Mouse (Mus musculus) forebrain, embryonic 13.5 days (tissue): ENCODE measurements around the gene Tgm4. TPM values are rescaled to one million over a fixed set of nuclear protein-coding genes. Genes with fewer than 3 reads are reported as not detected.

Experiments
- ATAC-seq: fragments of 200-750 bp; cut with Nextera tagmentation; 2 replicates; pipeline ENCODE4 v1.8.0; 2017
- H3K27ac ChIP-seq: fragments of 300-500 bp; sonication (generic); 2 replicates; pipeline ENCODE4 v1.5.1; 2015; ENCODE audit warnings: inconsistent platforms, mild to moderate bottlenecking, moderate library complexity
- H3K27me3 ChIP-seq: fragments of 300-500 bp; sonication (generic); 2 replicates; pipeline ENCODE4 v1.6.1; 2015; ENCODE audit warnings: mild to moderate bottlenecking, inconsistent platforms
- H3K36me3 ChIP-seq: fragments of 300-500 bp; sonication (generic); 2 replicates; pipeline ENCODE4 v1.6.1; 2015; ENCODE audit warnings: mild to moderate bottlenecking, inconsistent platforms; ENCODE audit not compliant: poor library complexity, severe bottlenecking
- H3K4me1 ChIP-seq: fragments of 300-500 bp; sonication (generic); 2 replicates; pipeline ENCODE4 v1.6.1; 2015; ENCODE audit warnings: inconsistent platforms
- H3K4me2 ChIP-seq: fragments of 300-500 bp; sonication (generic); 2 replicates; pipeline ENCODE4 v1.6.1; 2015; ENCODE audit warnings: inconsistent platforms, mild to moderate bottlenecking, moderate library complexity
- H3K4me3 ChIP-seq: fragments of 300-500 bp; sonication (generic); 2 replicates; pipeline ENCODE4 v1.5.1; 2015; ENCODE audit warnings: mild to moderate bottlenecking, inconsistent platforms
- H3K9ac ChIP-seq: fragments of 300-500 bp; sonication (generic); 2 replicates; pipeline ENCODE4 v1.6.1; 2015; ENCODE audit warnings: mild to moderate bottlenecking, inconsistent platforms
- H3K9me3 ChIP-seq: fragments of 300-500 bp; sonication (generic); replicated peaks from 2 replicates; pipeline ENCODE4 v1.6.1; 2016; ENCODE audit warnings: inconsistent platforms
- WGBS: fragments of 180-500 bp; shearing (Covaris S2); methylation state at CpG from one replicate; pipeline ENCODE4 v1.1.7; 2015; 5-methylcytosine and 5-hydroxymethylcytosine counted together
- polyA plus RNA-seq: library from polyadenylated mRNA; unstranded; fragments of >200 nt; fragmentation: Nextera tagmentation; extraction: Ambion mirVana; gene quantifications from 2 replicates; pipeline ENCODE4 v1.2.1, GENCODE M21; 2015

Tgm4 gene
- polyA plus RNA-seq, 1 experiment from 2014 or later: not detected

DNA sequence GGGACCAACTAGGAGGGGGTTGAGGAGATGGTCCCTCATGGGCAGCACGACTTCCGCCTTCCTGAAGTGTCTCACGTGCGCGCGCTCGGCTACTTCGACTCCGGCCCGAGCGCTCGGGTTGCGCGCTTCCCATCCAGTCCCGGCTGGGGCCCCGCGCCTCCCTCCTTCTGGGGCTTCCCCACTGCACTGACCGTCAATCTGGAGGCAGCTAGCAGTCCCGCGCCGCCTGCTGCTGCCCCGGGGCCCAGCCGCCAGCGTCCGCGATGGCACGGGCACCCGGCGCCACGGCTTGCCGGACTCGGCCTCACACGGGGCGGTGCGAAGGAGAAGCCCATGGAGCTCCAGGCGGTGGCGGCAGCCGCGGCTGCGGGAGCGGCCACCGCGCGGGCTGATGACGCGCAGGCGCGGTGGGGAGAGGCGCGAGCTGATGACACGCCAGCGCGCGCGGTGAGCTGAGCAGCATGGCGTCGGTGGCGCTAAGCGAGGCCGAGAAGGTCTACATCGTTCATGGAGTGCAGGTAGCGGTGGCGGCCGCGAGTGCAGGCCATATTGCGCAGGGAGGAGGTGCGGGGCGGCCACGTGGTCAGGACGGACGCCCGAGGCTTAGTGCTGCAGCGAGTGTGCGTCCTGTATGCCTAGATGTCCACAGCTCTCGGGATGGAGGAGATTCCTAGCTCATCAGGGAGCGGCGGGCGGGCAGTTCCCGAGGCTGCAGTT, 78.4 kb downstream of the Tgm4 start, which contains the start of the genes Zdhhc3 and Exosc7:
Zdhhc3 (minus strand) TSS at position 401 of the 717 bp plus-strand sequence.
Exosc7 (plus strand) TSS at position 411 of the 717 bp plus-strand sequence.
- H3K4me2 ChIP-seq: peak within 1 kb of the TSS; percentile 80
- no peaks in the 10 kb centered on the region for H3K27me3 ChIP-seq
- WGBS: under 1% methylated on average over 78 of the region's 79 CpGs
- H3K27ac ChIP-seq: peak within 1 kb of the TSS; percentile 93
- H3K4me3 ChIP-seq: peak within 1 kb of the TSS; percentile 89
- H3K36me3 ChIP-seq: 0 out of 2 replicates have a peak, but pooled peaks cover 3% of the 10 kb centered on the region
- peak within 1 kb of the TSS; percentile 94 for H3K9ac ChIP-seq
- peak; percentile 96 for ATAC-seq
- peaks cover 23% of the 10 kb centered on the region for H3K4me1 ChIP-seq
- no peaks in the 10 kb centered on the region for H3K9me3 ChIP-seq

DNA sequence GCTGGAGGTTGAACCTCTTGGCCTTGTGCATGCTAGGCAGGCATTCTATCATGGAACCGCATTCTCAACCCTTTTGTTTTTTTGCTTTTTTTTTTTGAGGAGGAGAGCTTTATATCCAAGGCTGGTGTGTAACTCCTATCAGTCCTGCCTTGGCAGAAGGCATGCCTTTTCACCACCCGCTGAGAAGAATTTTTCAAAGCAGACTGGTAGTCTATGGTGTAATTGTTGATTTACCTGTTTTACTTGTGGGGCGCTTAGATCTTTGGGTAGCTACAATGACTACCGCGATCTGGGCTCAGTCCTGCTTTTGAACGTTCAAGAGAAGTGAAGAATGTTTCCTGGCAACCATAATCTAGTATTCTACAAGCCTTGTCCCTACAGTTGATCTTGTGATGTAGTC, 79.4 kb downstream of the Tgm4 start:
- WGBS: 74% methylated on average over 6 of the region's 6 CpGs
- Histone ChIP-seq H3K9me3 (no peaks in the 10 kb centered on the region), H3K4me3 (peak overlapping the region; percentile 89), H3K27ac (no peak overlapping the region), H3K9ac (peak overlapping the region; percentile 94), H3K27me3 (no peaks in the 10 kb centered on the region), H3K4me1 (peaks cover 23% of the 10 kb centered on the region), H3K4me2 (peak overlapping the region; percentile 80), H3K36me3 (peaks cover 11% of the 10 kb centered on the region)
- ATAC-seq: no peak

DNA sequence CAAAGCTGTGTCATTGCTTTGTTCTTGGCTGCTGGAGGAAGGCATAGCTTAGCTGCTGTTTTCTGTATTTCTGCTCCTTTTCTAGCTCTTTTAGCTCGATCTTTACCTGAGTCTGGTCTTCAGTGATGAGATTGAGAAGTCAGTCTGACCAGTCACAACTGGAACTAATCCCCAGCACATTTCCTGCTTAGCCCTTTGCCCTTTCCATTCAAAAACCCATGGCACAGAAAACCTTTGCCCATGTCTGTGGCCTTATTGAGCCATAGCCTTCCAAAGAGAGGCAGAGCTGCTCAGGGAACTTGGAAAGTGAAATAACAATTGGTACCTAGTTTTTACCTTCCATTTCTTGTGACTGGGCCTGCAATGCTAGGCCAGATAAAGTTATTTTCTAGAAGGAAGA, 81.0 kb downstream of the Tgm4 start:
- no peak for ATAC-seq
- H3K9me3 ChIP-seq: no peaks in the 10 kb centered on the region
- H3K4me1 ChIP-seq: peaks cover 23% of the 10 kb centered on the region
- 94% methylated on average over 1 of the region's 1 CpGs for WGBS
- no peaks in the 10 kb centered on the region for H3K27me3 ChIP-seq
- no peak overlapping the region for H3K4me3 ChIP-seq
- no peak overlapping the region for H3K4me2 ChIP-seq
- H3K9ac ChIP-seq: 0 out of 2 replicates have a peak overlapping the region, but pooled peaks have one; percentile 37
- peaks cover 27% of the 10 kb centered on the region for H3K36me3 ChIP-seq
- no peak overlapping the region for H3K27ac ChIP-seq

Other genes starting within 250 kb of the Tgm4 start
- 6.9 and 7.0 TPM in 2 replicates for gene Tcaim, start 229.2 kb upstream of the Tgm4 start, polyA plus RNA-seq
- gene Gm35549, start 190.7 kb upstream of the Tgm4 start, polyA plus RNA-seq: 0.43 TPM in 1 of 2 replicates, not detected in the other
- gene Zfp445, start 168.7 kb upstream of the Tgm4 start, polyA plus RNA-seq: 80.5 and 95.8 TPM in 2 replicates
- gene Zkscan7, start 149.0 kb upstream of the Tgm4 start, polyA plus RNA-seq: 4.2 and 5.7 TPM in 2 replicates
- gene Zfp105, start 111.7 kb upstream of the Tgm4 start, polyA plus RNA-seq: 30.5 TPM in 2 replicates
- 32.6 and 34.1 TPM in 2 replicates for gene 1110059G10Rik, start 83.7 kb upstream of the Tgm4 start, polyA plus RNA-seq
- gene Kif15, start 83.7 kb upstream of the Tgm4 start, polyA plus RNA-seq: 70.5 and 73.0 TPM in 2 replicates
- gene Tmem42, start 13.4 kb upstream of the Tgm4 start, polyA plus RNA-seq: 16.4 and 17.9 TPM in 2 replicates
- 66.8 and 80.7 TPM in 2 replicates for gene Zdhhc3, start 78.5 kb downstream of the Tgm4 start, polyA plus RNA-seq
- gene Exosc7, start 78.5 kb downstream of the Tgm4 start, polyA plus RNA-seq: 110 and 118 TPM in 2 replicates
- gene Clec3b, start 116.2 kb downstream of the Tgm4 start, polyA plus RNA-seq: 0.17 TPM in 1 of 2 replicates, not detected in the other
- 0.06 TPM in 1 of 2 replicates, not detected in the other for gene Cdcp1, start 181.3 kb downstream of the Tgm4 start, polyA plus RNA-seq
- gene Tmem158, start 226.0 kb downstream of the Tgm4 start, polyA plus RNA-seq: 10.0 and 13.4 TPM in 2 replicates